Mouse (Mus musculus): ENCODE results near the gene Chn1.

Chn1 gene

GRCm38 (mm10) chr2:73563690-73564089 lies 211.5 kb downstream of the Chn1 start:
- in situ Hi-C loops (cut with MboI, MseI) = loop anchor here (25.0 kb wide), 1 partner anchor 324 kb away; the partner anchor contains the start of gene Atf2

GRCm38 (mm10) chr2:73562656-73563055 lies 212.5 kb downstream of the Chn1 start:
- in situ Hi-C loops (cut with MboI, MseI) = loop anchor here (25.0 kb wide), 1 partner anchor 325 kb away; the partner anchor contains the start of gene Atf2

- in situ Hi-C loops (cut with MboI, MseI) = loop anchor here (25.0 kb wide), 1 partner anchor 326 kb away; the partner anchor contains the start of gene Atf2
Measured at GRCm38 (mm10) chr2:73561665-73562063, 213.5 kb downstream of the Chn1 start.

GRCm38 (mm10) chr2:73560899-73561664 lies 214.1 kb downstream of the Chn1 start:
- in situ Hi-C loops (cut with MboI, MseI) = loop anchor here (25.0 kb wide), 1 partner anchor 326 kb away; the partner anchor contains the start of gene Atf2
